Mouse (Mus musculus) kidney, postnatal 14 days (tissue): ENCODE data around the gene Irak3.
"Not testable (repeated sequence)": the region's sequence is repeated elsewhere in the genome, so short reads cannot be mapped to it uniquely, and the experiment has no call there.

Source experiments
- DNase-seq: peaks from one replicate; pipeline ENCODE4 v3.0.0; 2022; ENCODE audit warnings: mixed read lengths

Irak3 gene

DNA sequence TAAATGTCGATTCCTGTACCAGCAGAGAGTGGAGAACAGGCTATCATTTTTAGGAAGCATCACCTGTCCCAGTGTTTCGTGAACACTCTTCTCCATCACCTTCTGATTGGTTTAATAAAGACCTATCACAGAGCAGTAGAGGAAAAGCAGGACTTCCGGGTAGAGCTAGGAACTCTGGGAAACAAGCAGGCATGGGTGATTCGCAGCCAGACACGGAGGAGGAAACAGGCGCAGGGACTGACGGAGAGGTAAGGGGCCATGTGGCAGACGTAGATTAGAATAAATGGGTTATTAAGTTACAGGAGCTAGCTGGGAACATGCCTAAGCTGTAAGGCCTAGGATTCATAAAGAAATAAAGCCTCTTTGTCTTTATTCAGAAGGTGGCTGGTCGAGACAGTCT, 41.4 kb downstream of the Irak3 start:
- no peak for DNase-seq

GRCm38 (mm10) chr10:120153911-120154310, 48.0 kb downstream of the Irak3 start:
- DNase-seq, result no peak

- DNase-seq, result no peak
These were observed 50.3 kb downstream of the Irak3 start for GRCm38 (mm10) chr10:120151672-120152071.

GRCm38 (mm10) chr10:120140916-120141516, 60.9 kb downstream of the Irak3 start:
- DNase-seq, result no peak

DNA sequence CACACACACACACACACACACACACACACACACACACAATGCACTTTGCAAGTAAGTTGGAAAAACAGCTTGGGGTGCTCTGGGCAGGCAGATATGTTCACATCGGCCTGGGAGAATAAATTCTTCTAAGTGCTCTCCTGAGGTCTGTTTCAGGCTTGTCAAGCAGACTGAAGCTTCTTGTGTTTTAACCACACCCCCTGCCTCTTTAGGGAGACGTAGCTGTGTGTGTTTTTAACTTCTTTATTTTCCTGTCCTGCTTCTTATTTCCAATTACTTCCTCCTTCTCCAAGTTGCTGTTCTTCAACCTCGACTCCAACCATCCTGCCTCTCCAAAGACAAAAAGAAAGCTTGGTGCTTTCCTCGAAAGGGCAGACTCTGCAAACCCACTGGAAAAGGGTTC, 61.7 kb downstream of the Irak3 start:
- DNase-seq, result no peak

DNA sequence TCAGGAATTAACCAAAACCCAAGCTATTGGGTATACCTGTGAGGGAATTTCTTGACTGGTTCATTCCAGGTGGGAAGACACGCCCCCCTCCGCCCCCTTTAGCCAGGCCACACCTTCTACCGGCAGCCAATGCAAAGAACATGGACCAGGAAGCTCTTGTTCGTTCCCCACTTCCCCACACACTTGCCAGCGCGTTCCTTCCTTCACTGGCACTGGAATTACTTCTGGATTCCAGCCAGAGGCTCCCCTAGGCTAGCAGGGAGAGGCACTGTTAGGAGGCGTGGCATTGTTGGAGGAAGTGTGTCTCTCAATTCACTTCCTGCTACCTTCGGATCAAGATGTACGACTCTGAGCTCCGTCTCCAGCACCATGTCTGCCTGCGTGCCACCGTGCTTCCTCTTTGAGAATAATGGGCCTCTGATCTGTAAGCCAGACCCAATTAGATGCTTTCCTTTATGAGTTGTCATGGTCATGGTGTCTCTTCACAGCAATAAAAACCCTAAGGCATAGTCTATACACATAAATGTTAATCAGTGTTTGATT, 65.8 kb downstream of the Irak3 start:
- DNase-seq, result no peak

DNA sequence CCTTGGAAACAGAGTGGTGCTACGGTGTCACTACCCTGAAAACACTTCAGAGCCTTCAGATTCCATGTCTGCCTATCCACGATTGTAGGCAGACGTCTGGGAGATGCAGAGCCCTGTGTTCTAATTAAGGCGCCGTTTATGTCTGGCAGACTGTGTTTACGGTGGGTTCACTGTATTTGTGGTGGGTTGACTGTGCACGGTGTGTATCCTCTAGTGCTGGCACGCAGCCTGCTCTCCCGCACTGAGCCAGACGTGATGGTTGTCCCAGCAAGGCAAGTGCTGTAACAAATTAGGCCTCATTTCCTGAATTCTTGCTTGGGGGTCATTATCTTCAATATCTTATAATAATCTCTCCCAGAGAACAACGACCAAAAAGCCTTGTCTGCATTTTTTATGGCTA, 68.2 kb downstream of the Irak3 start:
- no peak for DNase-seq

- peak; percentile 50 for DNase-seq
These were observed 71.3 kb downstream of the Irak3 start for GRCm38 (mm10) chr10:120130621-120131020.

DNA sequence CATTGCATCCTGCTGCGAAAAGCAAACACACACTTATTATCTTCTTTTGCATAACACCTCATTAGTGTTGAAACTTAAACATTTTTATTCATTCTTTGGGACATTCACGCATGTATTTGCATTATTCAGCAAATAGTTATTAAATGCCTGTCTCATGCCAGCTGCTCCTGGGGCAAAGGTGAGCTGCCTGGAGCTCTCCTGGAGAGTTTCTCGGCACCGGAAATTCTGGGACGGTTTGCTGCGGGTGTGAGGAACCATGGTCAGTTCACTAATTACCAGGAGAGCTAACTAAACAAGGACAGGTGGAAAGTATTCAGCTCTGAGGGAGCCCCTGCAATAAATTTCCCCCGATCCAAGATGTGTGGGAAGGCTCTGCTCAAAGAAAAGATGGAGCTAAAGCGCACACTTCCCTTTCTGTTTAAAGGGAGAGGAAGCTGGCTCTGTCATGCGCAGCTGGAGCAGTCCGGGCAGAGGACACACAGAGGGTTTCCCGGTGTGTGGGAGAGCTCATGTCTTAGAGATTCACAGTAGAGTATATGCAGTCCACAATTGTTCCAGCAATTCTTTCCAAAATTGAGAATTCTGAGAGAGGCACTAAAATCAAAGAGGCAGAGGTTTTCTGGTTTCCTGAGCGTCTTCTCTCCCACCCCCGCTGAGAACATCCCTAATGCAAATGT, 73.2 kb downstream of the Irak3 start:
- peak; percentile 53 for DNase-seq

DNA sequence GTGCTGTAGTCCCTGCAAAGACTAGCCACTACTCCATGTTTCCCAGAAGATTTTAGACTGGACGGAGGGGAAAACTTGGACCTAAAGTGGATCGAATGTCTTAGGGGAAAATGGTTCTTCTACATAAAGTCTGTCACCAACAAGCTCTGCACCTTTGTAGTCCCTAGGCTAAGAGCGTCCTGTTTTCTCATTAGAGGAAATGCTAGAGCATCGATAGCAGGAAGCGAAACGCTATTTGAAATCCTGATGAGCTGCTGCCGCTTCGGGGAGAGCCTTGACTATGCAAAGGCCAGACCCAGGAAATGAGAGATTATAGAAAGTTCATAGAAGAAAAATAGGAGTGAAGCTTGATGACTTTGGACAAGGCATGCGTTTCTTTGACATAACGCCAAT, 76.5 kb downstream of the Irak3 start:
- no peak for DNase-seq

GRCm38 (mm10) chr10:120124801-120125464, 77.0 kb downstream of the Irak3 start:
- peak; percentile 86 for DNase-seq

DNA sequence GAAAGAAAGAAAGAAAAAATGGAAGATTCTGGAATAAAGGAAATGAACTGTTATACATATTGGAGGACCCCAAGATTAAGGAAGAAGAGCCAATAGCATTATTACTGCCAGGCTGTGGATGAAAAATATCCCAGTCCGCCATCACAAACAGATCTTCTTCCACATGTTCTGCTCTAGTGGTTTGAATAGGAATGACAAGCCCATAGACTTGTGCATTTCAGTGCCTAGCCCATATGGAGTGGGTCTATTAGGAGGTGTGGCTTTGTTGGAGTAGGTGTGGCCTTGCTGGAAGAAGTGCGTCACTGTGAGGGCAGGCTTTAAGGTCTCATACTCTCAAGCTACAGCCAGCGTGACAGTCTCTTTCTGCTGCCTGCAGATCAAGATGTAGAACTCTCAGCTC, 78.2 kb downstream of the Irak3 start:
- no peak for DNase-seq

GRCm38 (mm10) chr10:120115249-120115648, 86.7 kb downstream of the Irak3 start:
- no peak for DNase-seq

- no peak for DNase-seq
These were observed 87.4 kb downstream of the Irak3 start for GRCm38 (mm10) chr10:120114493-120114892.

DNA sequence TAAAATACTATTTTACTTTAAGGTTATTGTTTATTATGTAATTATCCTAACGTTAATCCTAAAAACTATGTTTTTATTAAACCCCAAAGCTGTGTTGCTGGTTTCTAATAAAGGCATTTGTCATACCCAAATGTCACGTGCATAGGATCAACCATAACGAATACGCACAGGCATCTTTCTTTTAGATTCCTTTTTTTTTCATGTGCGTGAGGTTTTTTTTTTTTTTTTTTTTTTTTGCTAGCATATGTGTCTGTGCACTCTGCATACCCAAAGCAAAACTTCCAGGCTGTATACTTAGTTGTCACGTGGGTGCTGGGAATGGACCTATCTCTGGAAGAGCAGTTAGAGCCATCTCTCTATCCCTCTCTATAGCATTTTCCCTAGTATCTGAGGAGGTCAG, 88.0 kb downstream of the Irak3 start:
- DNase-seq, result no peak

DNA sequence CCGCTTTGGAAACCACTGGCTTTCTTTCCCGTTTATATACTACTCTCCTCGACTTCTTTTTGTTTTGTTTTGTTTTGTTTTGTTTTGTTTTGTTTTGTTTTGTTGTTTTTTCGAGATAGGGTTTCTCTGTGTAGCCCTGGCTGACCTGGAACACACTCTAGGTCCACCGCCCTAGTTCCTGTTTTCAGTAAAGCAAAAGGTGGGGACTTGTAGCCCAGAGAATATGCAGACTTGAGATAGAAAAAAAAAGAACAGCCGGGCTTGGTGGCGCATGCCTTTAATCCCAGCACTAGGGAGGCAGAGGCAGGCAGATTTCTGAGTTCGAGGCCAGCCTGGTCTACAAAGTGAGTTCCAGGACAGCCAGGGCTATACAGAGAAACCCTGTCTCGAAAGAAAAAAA, 88.4 kb downstream of the Irak3 start:
- DNase-seq, result not testable (repeated sequence)

DNA sequence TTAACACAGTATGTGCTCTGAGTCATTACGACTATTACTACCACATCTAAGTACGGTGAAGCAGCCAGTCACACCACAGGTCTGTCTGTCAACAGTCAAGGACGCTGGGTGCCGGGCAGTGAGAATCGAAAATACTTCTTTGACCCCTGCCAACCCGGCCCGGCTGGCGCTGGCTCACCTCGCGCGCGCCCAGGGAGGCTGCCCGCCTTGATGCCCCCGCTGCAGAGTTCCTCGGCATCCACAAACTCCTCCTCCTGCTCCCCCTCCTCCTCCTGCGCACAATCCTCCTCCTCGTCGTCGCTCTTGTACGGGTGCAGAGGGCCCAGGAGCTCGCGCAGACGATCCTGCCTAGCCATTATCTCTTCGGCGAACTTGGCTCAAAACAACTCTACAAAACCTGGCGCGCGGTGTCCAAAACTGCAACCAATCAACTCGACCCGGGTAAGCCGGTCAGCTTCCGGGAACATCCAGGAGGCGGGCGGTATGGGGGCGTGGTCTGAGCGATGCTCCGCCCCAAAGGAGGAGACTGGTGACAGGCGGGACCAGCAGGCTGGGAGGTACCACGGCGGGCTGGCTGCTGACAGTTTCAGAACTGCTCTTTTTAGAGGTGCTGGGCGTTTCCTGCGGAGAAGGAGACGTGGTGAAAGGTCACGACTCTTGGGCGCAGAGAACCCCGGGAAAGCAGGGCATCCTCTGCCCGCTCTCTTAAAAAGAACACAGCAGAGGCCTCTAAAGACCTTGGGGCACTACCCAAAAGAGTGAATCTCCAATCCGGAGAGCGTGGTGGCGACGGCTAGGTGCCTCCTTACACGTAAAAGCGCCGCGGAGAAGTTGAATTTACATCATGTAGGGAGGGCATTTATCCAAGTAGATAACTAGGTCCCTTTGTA, 89.2 kb downstream of the Irak3 start, which contains the start of gene Helb:
Gene Helb, minus strand, starts transcription at position 481 of the 890 bp plus-strand sequence.
- peak; percentile 98 for DNase-seq

DNA sequence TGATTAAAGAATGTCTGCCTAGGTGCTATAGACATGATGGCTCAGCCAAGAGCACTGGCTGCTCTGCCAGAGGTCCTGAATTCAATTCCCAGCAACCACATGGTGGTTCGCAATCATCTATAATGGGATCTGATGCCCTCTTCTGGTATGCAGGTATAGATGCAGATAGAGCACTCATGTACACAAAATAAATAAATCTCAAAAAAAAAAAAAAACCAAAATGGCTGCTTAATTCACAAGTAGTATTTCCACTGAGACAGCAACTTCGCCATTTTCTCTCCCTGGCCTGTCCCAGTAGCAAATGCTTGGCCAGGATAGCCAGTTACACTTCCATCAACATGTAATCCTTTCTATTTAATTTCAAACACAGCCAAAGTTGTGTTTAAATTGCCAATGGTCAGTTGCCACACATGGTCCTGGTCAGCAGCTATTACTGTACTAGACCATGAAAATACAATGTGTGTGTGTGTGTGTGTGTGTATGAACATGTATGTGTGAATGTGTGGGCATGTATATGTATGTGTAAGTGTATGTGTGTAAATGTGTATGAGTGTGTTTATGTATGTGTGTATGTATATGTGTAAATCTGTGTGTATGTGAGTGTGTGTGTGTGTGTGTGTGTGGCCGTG, 90.1 kb downstream of the Irak3 start:
- no peak for DNase-seq

GRCm38 (mm10) chr10:120100806-120101205, 101.1 kb downstream of the Irak3 start:
- DNase-seq, result no peak

GRCm38 (mm10) chr10:120097564-120097963, 104.4 kb downstream of the Irak3 start:
- no peak for DNase-seq

GRCm38 (mm10) chr10:120095716-120096115, 106.2 kb downstream of the Irak3 start:
- no peak for DNase-seq

DNA sequence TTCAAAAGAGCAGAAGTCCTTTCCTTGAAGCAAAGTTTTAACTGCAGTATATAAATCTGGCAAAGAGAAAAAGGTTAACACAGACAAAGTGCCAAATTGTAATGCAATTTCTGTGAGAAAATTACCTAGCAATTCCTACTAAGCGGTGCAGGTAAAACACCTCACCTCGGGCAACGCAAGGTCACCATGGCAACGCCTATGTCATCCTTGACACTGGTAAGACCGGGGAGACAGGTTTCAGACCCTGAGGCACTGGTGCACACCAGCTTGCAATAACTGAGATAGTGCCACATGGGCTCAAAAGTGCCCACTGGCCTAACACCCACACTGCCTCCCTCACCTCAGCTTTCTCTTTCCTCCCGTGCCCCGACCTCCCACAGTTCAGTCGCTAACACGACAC, 106.8 kb downstream of the Irak3 start:
- DNase-seq, result no peak
